Mouse (Mus musculus): ENCODE results near the gene Rexo5. TPM values are rescaled to one million over a fixed set of nuclear protein-coding genes. Genes with fewer than 3 reads are reported as not detected.
A peak's percentile ranks its signal among the peaks of the same experiment; 100 is the strongest.

The Rexo5 gene
- polyA plus RNA-seq, 1 experiment from 2014 or later, result 28.3 TPM

DNA sequence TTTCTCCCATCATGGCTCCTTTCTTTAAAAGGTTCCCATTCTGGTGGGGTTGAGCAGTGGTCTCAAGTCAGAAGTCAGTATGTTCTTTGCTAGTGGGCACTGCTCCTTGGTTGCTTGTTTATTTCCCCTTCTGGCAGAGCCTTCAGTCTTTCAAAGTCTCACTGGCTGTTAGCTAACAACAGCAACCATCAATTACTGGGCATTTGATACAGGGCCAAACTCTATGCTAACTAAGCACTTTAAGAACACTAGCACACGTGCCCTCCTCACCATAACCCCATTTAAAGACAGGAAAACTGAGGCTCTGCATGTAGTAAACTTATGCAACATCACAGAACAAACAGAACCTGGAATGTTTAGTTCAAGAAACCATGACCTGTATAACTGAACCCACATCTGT, 68.4 kb downstream of the Rexo5 start:
- no peak overlapping the region for H3K9ac ChIP-seq
- no peaks in the 10 kb centered on the region for H3K9me3 ChIP-seq
- no peaks in the 10 kb centered on the region for H3K27me3 ChIP-seq
- peaks cover 18% of the 10 kb centered on the region for H3K36me3 ChIP-seq
- peaks cover 22% of the 10 kb centered on the region for H3K4me1 ChIP-seq
- 46% methylated on average over 1 of the region's 1 CpGs for WGBS
- H3K4me3 ChIP-seq, result no peak overlapping the region
- no peak overlapping the region for H3K4me2 ChIP-seq (replicated peaks)
- no peak for ATAC-seq (ENCODE audit: insufficient number of reproducible peaks, insufficient read depth, low FRiP score, low TSS enrichment)
- H3K27ac ChIP-seq, result peak overlapping the region; percentile 86

DNA sequence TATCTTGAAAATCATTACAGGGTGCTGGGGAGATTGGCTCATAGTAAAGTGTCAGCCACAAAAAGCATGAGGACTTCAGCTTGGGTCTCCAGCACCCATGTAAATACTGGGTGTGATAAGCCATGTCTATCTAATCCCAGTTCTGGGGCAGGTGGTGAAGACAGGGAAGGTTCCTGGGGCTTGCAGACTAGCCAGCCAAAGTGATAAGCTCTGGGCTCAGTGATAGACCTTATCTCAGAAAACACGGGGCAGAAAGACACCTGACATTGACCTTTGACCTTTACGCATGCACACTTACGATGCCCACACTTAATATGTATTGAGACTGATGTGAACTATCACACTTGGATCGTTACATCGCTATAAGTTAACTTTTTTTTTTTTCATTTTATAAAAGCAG, 70.7 kb downstream of the Rexo5 start:
- Histone ChIP-seq H3K4me3 (no peak overlapping the region), H3K9ac (no peak overlapping the region), H3K4me2 (replicated peaks) (no peak overlapping the region), H3K4me1 (peaks cover 22% of the 10 kb centered on the region), H3K36me3 (peaks cover 1% of the 10 kb centered on the region; the same call in 1 of the 2 replicates), H3K27ac (no peak overlapping the region), H3K27me3 (no peaks in the 10 kb centered on the region), H3K9me3 (no peaks in the 10 kb centered on the region)
- no peak for ATAC-seq (ENCODE audit: insufficient number of reproducible peaks, insufficient read depth, low FRiP score, low TSS enrichment)
- 92% methylated on average over 5 of the region's 5 CpGs for WGBS

DNA sequence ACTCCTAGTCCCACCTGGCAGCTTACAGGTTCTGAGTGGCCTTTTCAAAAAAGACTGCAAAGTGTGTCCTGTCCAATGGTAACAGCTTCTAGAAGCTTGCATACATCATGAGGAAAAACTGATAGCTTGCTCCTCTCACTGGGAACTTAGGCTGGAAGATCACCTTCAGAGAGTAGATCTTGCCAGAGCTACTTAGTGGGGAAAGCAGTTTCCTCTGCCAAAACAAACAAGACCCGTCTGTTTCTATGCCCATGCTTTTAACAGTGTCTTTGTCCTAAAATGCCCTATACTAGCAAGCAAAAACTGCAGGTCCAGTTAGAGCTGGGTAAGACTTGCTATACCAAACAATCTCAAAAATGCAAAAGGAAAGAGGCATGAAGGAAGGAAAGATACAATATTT, 72.3 kb downstream of the Rexo5 start:
- no peaks in the 10 kb centered on the region for H3K36me3 ChIP-seq
- 55% methylated on average over 1 of the region's 1 CpGs for WGBS
- H3K9me3 ChIP-seq, result no peaks in the 10 kb centered on the region
- peaks cover 13% of the 10 kb centered on the region for H3K4me1 ChIP-seq
- H3K9ac ChIP-seq, result no peak overlapping the region
- no peak overlapping the region for H3K27ac ChIP-seq
- no peak overlapping the region for H3K4me3 ChIP-seq
- H3K27me3 ChIP-seq, result no peaks in the 10 kb centered on the region
- no peak for ATAC-seq (ENCODE audit: insufficient number of reproducible peaks, insufficient read depth, low FRiP score, low TSS enrichment)
- H3K4me2 ChIP-seq (replicated peaks), result no peak overlapping the region

- H3K27me3 ChIP-seq, result no peaks in the 10 kb centered on the region
- ATAC-seq (ENCODE audit: insufficient number of reproducible peaks, insufficient read depth, low FRiP score, low TSS enrichment), result no peak
- H3K4me1 ChIP-seq, result no peaks in the 10 kb centered on the region
- H3K4me3 ChIP-seq, result no peak overlapping the region
- no peak overlapping the region for H3K4me2 ChIP-seq (replicated peaks)
- WGBS, result 91% methylated on average over 4 of the region's 4 CpGs
- no peak overlapping the region for H3K27ac ChIP-seq
- no peak overlapping the region for H3K9ac ChIP-seq
- 0 out of 2 replicates have a peak, but pooled peaks cover 5% of the 10 kb centered on the region for H3K36me3 ChIP-seq
- H3K9me3 ChIP-seq, result no peaks in the 10 kb centered on the region
Observed at GRCm38 (mm10) chr7:119872204-119872603, 78.4 kb downstream of the Rexo5 start.

DNA sequence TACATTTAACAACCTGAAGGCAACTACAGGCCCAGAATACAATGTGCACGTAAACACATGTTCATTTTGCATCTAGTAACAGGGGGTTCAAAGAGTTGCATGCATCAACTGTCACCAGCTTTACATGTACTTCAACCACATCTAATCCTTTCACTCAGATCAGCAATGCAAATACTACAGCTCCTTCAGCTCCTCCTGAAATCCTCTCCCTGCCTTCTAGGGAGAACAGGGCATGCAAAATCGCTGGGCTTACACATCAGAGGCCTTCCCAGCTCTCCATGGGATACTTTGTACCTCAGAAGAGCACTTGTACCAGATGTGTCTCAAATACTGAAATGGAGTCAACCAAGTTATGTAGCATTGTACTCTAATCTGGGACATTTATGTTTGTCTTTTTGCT, 79.2 kb downstream of the Rexo5 start:
- Histone ChIP-seq H3K9ac (no peak overlapping the region), H3K27ac (no peak overlapping the region), H3K4me1 (no peaks in the 10 kb centered on the region), H3K4me2 (replicated peaks) (no peak overlapping the region), H3K9me3 (no peaks in the 10 kb centered on the region), H3K27me3 (no peaks in the 10 kb centered on the region), H3K4me3 (no peak overlapping the region), H3K36me3 (0 out of 2 replicates have a peak, but pooled peaks cover 8% of the 10 kb centered on the region)
- WGBS, result 53% methylated on average over 2 of the region's 2 CpGs
- no peak for ATAC-seq (ENCODE audit: insufficient number of reproducible peaks, insufficient read depth, low FRiP score, low TSS enrichment)

DNA sequence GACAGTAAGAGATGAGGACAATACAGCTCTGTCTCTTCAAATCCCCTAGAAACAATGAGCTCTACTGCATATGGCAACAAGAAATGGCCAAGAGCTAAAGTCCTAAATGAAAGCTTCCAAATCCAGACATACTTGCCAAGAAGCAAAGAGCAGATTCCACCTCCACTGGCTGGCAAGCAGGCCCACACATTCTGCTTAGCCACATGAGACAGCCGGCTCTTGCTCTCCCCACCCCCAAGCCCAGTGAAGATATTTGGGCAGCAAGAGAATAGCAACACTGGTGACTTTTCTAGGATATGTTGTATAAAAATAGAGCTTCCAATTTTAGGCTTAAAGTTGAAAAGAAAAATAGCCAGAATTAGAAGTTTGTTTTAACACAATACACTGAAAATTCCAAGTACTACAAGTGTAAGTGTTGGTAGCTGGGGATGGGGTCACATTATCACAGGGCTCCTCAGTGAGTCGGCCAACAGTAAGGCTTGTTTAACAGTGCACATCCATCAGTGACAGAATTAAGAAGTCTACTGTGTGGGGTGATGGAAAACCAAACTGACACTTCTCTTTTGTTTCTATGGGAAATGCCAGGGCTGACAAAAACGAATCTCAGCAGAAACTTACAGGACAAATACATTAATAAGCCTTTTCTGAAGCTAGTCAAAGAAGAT, 82.1 kb downstream of the Rexo5 start:
- H3K9ac ChIP-seq, result no peak overlapping the region
- no peaks in the 10 kb centered on the region for H3K4me1 ChIP-seq
- H3K27ac ChIP-seq, result no peak overlapping the region
- H3K4me2 ChIP-seq (replicated peaks), result no peak overlapping the region
- 54% methylated on average over 3 of the region's 3 CpGs for WGBS
- no peaks in the 10 kb centered on the region for H3K9me3 ChIP-seq
- no peaks in the 10 kb centered on the region for H3K27me3 ChIP-seq
- 0 out of 2 replicates have a peak, but pooled peaks cover 8% of the 10 kb centered on the region for H3K36me3 ChIP-seq
- H3K4me3 ChIP-seq, result no peak overlapping the region
- no peak for ATAC-seq (ENCODE audit: insufficient number of reproducible peaks, insufficient read depth, low FRiP score, low TSS enrichment)

DNA sequence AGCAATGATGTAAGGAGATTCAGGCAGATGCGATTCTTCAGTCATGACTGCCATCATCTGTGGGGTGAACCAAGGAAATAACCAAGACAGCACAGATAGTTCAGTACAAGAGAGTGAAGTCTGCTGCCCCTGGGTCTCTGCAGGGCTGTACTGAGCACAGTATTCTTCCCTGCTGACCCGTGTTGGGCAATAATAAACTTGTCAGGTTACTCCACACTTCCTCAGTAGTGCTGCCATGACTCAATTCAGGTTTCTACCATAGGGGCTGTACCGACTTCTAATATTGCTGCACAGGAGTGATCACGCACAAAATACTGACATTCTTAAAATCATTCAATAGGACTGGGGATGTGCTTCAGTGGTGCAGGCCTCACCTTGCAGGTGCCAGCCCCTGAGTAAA, 85.4 kb downstream of the Rexo5 start:
- 0 out of 2 replicates have a peak, but pooled peaks cover 3% of the 10 kb centered on the region for H3K36me3 ChIP-seq
- no peaks in the 10 kb centered on the region for H3K9me3 ChIP-seq
- H3K4me1 ChIP-seq, result no peaks in the 10 kb centered on the region
- no peak overlapping the region for H3K9ac ChIP-seq
- WGBS, result 93% methylated on average over 4 of the region's 4 CpGs
- no peak overlapping the region for H3K27ac ChIP-seq
- H3K27me3 ChIP-seq, result no peaks in the 10 kb centered on the region
- H3K4me3 ChIP-seq, result no peak overlapping the region
- ATAC-seq (ENCODE audit: insufficient number of reproducible peaks, insufficient read depth, low FRiP score, low TSS enrichment), result no peak
- no peak overlapping the region for H3K4me2 ChIP-seq (replicated peaks)

DNA sequence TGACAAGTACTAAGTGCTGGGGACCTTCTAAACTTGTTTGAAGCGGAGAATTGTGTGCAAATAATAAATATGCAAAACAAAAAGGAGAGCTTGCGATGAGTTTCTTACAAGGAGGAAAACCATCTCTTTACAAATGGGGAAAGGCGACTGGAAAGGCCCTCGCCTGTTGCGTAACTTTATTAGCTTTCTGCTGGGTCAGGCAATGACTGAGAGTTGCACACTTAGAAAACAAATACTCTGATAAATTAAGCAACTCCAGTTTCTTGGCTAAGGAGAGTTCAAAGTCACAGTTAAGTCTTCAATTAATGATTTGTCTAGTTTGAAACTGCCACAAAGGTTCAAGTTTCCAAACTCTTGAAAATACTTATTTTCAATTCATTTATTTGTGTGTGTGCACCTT, 86.5 kb downstream of the Rexo5 start:
- Histone ChIP-seq H3K4me2 (replicated peaks) (no peak overlapping the region), H3K36me3 (0 out of 2 replicates have a peak, but pooled peaks cover 3% of the 10 kb centered on the region), H3K9ac (no peak overlapping the region), H3K4me1 (no peaks in the 10 kb centered on the region), H3K9me3 (no peaks in the 10 kb centered on the region), H3K27me3 (no peaks in the 10 kb centered on the region), H3K27ac (no peak overlapping the region), H3K4me3 (no peak overlapping the region)
- ATAC-seq (ENCODE audit: insufficient number of reproducible peaks, insufficient read depth, low FRiP score, low TSS enrichment), result no peak
- 91% methylated on average over 5 of the region's 5 CpGs for WGBS

DNA sequence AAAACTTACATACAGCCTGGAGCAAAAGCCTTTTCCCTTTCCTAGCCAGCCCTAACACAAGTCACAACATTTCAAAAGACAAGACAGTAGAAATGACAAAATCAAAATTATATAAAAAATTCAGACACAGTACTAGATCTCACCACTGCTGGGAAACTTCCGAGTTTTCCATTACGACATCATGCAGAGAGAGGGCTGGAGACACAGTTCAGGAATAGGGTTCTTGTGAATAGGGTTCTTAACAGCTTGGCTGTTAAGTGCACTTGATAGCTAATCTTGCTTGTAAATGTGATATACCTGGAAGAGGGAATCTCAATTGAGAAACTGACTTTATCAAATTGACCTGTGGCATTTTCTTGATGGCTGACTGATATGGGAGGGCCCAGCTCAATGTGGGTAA, 87.4 kb downstream of the Rexo5 start:
- H3K9ac ChIP-seq, result no peak overlapping the region
- H3K4me2 ChIP-seq (replicated peaks), result no peak overlapping the region
- WGBS, result 93% methylated on average over 2 of the region's 2 CpGs
- H3K27me3 ChIP-seq, result no peaks in the 10 kb centered on the region
- no peak overlapping the region for H3K4me3 ChIP-seq
- no peaks in the 10 kb centered on the region for H3K9me3 ChIP-seq
- 0 out of 2 replicates have a peak, but pooled peaks cover 3% of the 10 kb centered on the region for H3K36me3 ChIP-seq
- no peak overlapping the region for H3K27ac ChIP-seq
- no peaks in the 10 kb centered on the region for H3K4me1 ChIP-seq
- no peak for ATAC-seq (ENCODE audit: insufficient number of reproducible peaks, insufficient read depth, low FRiP score, low TSS enrichment)

GRCm38 (mm10) chr7:119887887-119888286, 94.1 kb downstream of the Rexo5 start:
- Histone ChIP-seq H3K27me3 (no peaks in the 10 kb centered on the region), H3K4me1 (no peaks in the 10 kb centered on the region), H3K4me3 (no peak overlapping the region), H3K9me3 (no peaks in the 10 kb centered on the region), H3K4me2 (replicated peaks) (no peak overlapping the region), H3K27ac (no peak overlapping the region), H3K9ac (no peak overlapping the region), H3K36me3 (no peaks in the 10 kb centered on the region)
- 84% methylated on average over 4 of the region's 4 CpGs for WGBS
- no peak for ATAC-seq (ENCODE audit: insufficient number of reproducible peaks, insufficient read depth, low FRiP score, low TSS enrichment)

GRCm38 (mm10) chr7:119892198-119892597, 98.4 kb downstream of the Rexo5 start:
- WGBS, result 78% methylated on average over 1 of the region's 1 CpGs
- Histone ChIP-seq H3K27ac (no peak overlapping the region), H3K36me3 (no peaks in the 10 kb centered on the region), H3K4me1 (peaks cover 19% of the 10 kb centered on the region), H3K4me2 (replicated peaks) (no peak overlapping the region), H3K9me3 (no peaks in the 10 kb centered on the region), H3K27me3 (no peaks in the 10 kb centered on the region), H3K4me3 (no peak overlapping the region), H3K9ac (no peak overlapping the region)
- no peak for ATAC-seq (ENCODE audit: insufficient number of reproducible peaks, insufficient read depth, low FRiP score, low TSS enrichment)

DNA sequence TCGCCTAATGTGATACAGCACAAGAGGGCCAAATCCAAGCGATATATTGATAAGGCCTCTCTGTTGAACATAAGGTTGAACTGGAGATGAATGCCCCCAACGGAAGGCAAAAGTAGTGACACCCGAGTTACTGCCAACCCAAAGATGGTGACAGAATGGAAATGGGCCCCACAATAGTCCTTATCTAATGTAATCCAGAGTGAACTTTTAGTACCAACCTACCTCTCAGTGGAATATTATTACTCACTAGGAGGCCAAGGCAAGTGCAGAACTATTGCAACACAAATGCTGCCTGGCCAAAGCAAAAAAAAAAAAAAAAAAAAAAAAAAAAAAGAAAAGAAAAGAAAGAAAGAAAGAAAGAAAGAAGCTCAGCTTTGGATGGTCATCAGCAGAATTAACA, 98.9 kb downstream of the Rexo5 start:
- H3K4me3 ChIP-seq, result no peak overlapping the region
- peaks cover 19% of the 10 kb centered on the region for H3K4me1 ChIP-seq
- no peak overlapping the region for H3K27ac ChIP-seq
- no peaks in the 10 kb centered on the region for H3K36me3 ChIP-seq
- H3K9me3 ChIP-seq, result no peaks in the 10 kb centered on the region
- H3K4me2 ChIP-seq (replicated peaks), result no peak overlapping the region
- WGBS, result 88% methylated on average over 4 of the region's 4 CpGs
- H3K27me3 ChIP-seq, result no peaks in the 10 kb centered on the region
- no peak overlapping the region for H3K9ac ChIP-seq
- no peak for ATAC-seq (ENCODE audit: insufficient number of reproducible peaks, insufficient read depth, low FRiP score, low TSS enrichment)
